In the genomic region with DNA sequence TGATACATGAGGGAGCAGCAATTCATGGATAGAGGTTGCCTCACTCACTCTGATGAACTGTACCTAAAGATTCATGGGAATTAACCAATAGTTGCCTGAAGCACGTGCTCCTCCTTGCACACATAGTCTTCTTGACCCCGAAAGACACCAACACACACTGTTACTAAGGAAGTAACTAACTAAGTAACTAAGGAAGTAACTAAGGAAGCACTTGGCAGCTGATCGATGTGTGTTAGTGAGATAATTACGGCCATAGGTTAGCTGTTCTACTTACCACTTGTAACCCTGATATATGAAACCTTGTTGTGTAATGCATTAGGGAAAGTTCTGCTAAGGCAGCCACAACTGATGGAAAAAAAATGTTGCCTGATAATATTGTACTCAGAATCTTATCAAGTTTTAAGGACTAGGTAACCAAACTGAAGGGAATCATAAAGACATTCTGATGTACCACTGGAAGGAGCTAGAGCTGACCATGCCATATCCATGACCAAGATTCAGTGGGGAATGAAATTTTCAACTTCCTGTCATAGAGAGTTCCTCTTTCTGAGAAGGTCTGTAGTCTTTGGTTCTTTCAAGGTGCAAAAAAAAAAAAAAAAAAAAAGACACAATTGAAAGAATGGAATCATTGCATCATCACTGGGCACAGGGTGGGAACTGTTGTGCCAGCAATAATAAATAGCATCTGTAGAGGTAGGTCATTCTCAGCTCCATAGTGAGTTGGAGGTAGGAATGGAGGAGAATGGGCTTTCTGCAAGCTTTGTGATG, we compare ENCODE assay signal across 20 mouse cellular contexts. TPM values are rescaled to one million over a fixed set of nuclear protein-coding genes. Genes with fewer than 3 reads are reported as not detected.
"Had no signal": no experiment of that assay in that cellular context is flagged by ENCODE, and none has a peak within 500 bp of the region (broad histone marks: within the 10 kb centered on the region; RNA-seq: fewer than 3 reads in every experiment).

No protein-coding gene starts in this region.

- H3K27ac ChIP-seq: limb, embryonic 12.5 days; liver, embryonic 14.5 days; lung, embryonic 15.5 days; midbrain, embryonic 12.5 days; neural tube, embryonic 13.5 days had no signal

- H3K4me2 ChIP-seq: limb, embryonic 12.5 days; lung, embryonic 15.5 days; midbrain, embryonic 12.5 days; neural tube, embryonic 13.5 days had no signal

- DNase-seq: kidney, adult 8-10 months; kidney, postnatal 25 days; lung, postnatal 4 days; retina, postnatal 1 day; right cerebral cortex, postnatal 4 days; spleen, adult 18-20 months; thymus, adult 18-20 months; thymus, postnatal 14 days had no signal

- H3K36me3 ChIP-seq: limb, embryonic 12.5 days; lung, embryonic 15.5 days; midbrain, embryonic 12.5 days; neural tube, embryonic 13.5 days had no signal

- H3K9me3 ChIP-seq: limb, embryonic 12.5 days; lung, embryonic 15.5 days; midbrain, embryonic 12.5 days; neural tube, embryonic 13.5 days had no signal

- H3K9ac ChIP-seq: limb, embryonic 12.5 days; liver, embryonic 14.5 days; lung, embryonic 15.5 days; midbrain, embryonic 12.5 days; neural tube, embryonic 13.5 days had no signal

- H3K4me3 ChIP-seq: limb, embryonic 12.5 days; lung, embryonic 15.5 days; midbrain, embryonic 12.5 days; neural tube, embryonic 13.5 days had no signal

- H3K27me3 ChIP-seq: limb, embryonic 12.5 days; lung, embryonic 15.5 days; midbrain, embryonic 12.5 days; neural tube, embryonic 13.5 days had no signal

- ATAC-seq: intestine, postnatal 0 days; midbrain, embryonic 16.5 days had no signal

- H3K4me1 ChIP-seq: limb, embryonic 12.5 days; lung, embryonic 15.5 days; midbrain, embryonic 12.5 days; neural tube, embryonic 13.5 days had no signal

RNA-seq across cellular contexts. Expression of a gene that starts 40.9 kb away (rescaled TPM):
- total RNA-seq: megakaryocyte-erythroid progenitor cell, adult 5-6 weeks had no signal
- polyA plus RNA-seq: limb, embryonic 12.5 days; liver, embryonic 14.5 days had no signal

RNA-seq across cellular contexts. Expression of a gene that starts 44.2 kb away (rescaled TPM):
- total RNA-seq: layer of hippocampus, postnatal 10 days; left cerebral cortex, postnatal 36 days; megakaryocyte-erythroid progenitor cell, adult 5-6 weeks had no signal
- polyA plus RNA-seq: intestine, postnatal 0 days; kidney, embryonic 16.5 days; limb, embryonic 12.5 days; liver, embryonic 14.5 days; lung, embryonic 15.5 days; midbrain, embryonic 12.5 days; midbrain, embryonic 16.5 days; neural tube, embryonic 13.5 days; stomach, embryonic 14.5 days had no signal
